Mouse (Mus musculus) ES-E14 (cell line): ENCODE measurements around the gene Ccdc126.

Source experiments
- HCFC1 ChIP-seq: IDR thresholded peaks from 2 replicates; pipeline ENCODE4 v1.6.1; 2012; ENCODE audit warnings: low read length, inconsistent platforms, borderline replicate concordance; ENCODE audit not compliant: insufficient read depth
- MAFK ChIP-seq: IDR thresholded peaks from 2 replicates; pipeline ENCODE4 v1.6.1; 2014; ENCODE audit warnings: mild to moderate bottlenecking, low read depth, low read length, inconsistent platforms; ENCODE audit not compliant: insufficient read depth
- ZC3H11A ChIP-seq: IDR thresholded peaks from 2 replicates; pipeline ENCODE4 v1.6.1; 2012; ENCODE audit warnings: low read depth, mild to moderate bottlenecking, inconsistent platforms, low read length, borderline replicate concordance
- ZNF384 ChIP-seq: IDR thresholded peaks from 2 replicates; pipeline ENCODE4 v1.6.1; 2012; ENCODE audit warnings: low read depth, low read length, inconsistent platforms

GRCm38 (mm10) chr6:49322056-49322455 lies 3.0 kb downstream of the Ccdc126 start:
- TF ChIP-seq HCFC1: no peak
- TF ChIP-seq MAFK: no peak
- no peak for TF ChIP-seq ZNF384
- no peak for TF ChIP-seq ZC3H11A
